Mouse (Mus musculus) MEL (cell line): ENCODE results near the gene Abhd11.

Experiments
- BHLHE40 ChIP-seq: IDR thresholded peaks from 2 replicates; pipeline ENCODE4 v1.6.1; 2012; ENCODE audit warnings: low read depth, mild to moderate bottlenecking, inconsistent platforms, low read length, improper control_type of control experiment, borderline replicate concordance
- CHD1 ChIP-seq: IDR thresholded peaks from 2 replicates; pipeline ENCODE4 v1.6.1; 2012; ENCODE audit warnings: low read depth, mild to moderate bottlenecking, inconsistent platforms, low read length, improper control_type of control experiment
- CTCF ChIP-seq, 3 experiments: IDR thresholded peaks in 2 of 3; conservative IDR thresholded peaks in 1 of 3; 2 replicates each; pipeline ENCODE4 v1.5.1; 2011 to 2012; ENCODE audit warnings: low read length in 3 of 3, low read depth in 2 of 3, mild to moderate bottlenecking in 2 of 3, improper control_type of control experiment in 1 of 3, inconsistent platforms in 1 of 3, mixed read lengths in 1 of 3, moderate library complexity in 1 of 3; ENCODE audit not compliant: control insufficient read depth in 1 of 3, insufficient read depth in 1 of 3, poor library complexity in 1 of 3, severe bottlenecking in 1 of 3
- KAT2A ChIP-seq: conservative IDR thresholded peaks from 2 replicates; pipeline ENCODE4 v1.6.1; 2012; ENCODE audit warnings: low read depth, low read length, improper control_type of control experiment, inconsistent platforms
- MAFK ChIP-seq: IDR thresholded peaks from 2 replicates; pipeline ENCODE4 v1.6.1; 2011; ENCODE audit warnings: low read depth, mild to moderate bottlenecking, low read length, improper control_type of control experiment, borderline replicate concordance
- MXI1 ChIP-seq: IDR thresholded peaks from 2 replicates; pipeline ENCODE4 v1.6.1; 2011; ENCODE audit warnings: mild to moderate bottlenecking, low read depth, low read length, improper control_type of control experiment
- NELFE ChIP-seq: IDR thresholded peaks from 2 replicates; pipeline ENCODE4 v1.6.1; 2011; ENCODE audit warnings: low read depth, low read length, improper control_type of control experiment
- POLR2A ChIP-seq, 2 experiments: IDR thresholded peaks; 2 replicates each; pipeline ENCODE4 v1.6.1; 2011 to 2012; ENCODE audit warnings: low read length in 2 of 2, mild to moderate bottlenecking in 2 of 2, control low read depth in 1 of 2, improper control_type of control experiment in 1 of 2, low read depth in 1 of 2, moderate library complexity in 1 of 2; ENCODE audit not compliant: control insufficient read depth in 1 of 2, insufficient read depth in 1 of 2, poor library complexity in 1 of 2
- SMC3 ChIP-seq: IDR thresholded peaks from 2 replicates; pipeline ENCODE4 v1.6.1; 2011; ENCODE audit warnings: low read depth, low read length, improper control_type of control experiment
- USF1 ChIP-seq: IDR thresholded peaks from 2 replicates; pipeline ENCODE4 v1.6.1; 2014; ENCODE audit warnings: low read depth, mild to moderate bottlenecking, inconsistent platforms, low read length, improper control_type of control experiment, moderate library complexity
- USF2 ChIP-seq, 2 experiments: IDR thresholded peaks; 2 replicates each; pipeline ENCODE4 v1.6.1; 2011 to 2012; ENCODE audit warnings: improper control_type of control experiment in 2 of 2, low read length in 2 of 2, borderline replicate concordance in 1 of 2, inconsistent platforms in 1 of 2, low read depth in 1 of 2, mild to moderate bottlenecking in 1 of 2; ENCODE audit not compliant: insufficient read depth in 1 of 2
- ZC3H11A ChIP-seq: IDR thresholded peaks from 2 replicates; pipeline ENCODE4 v1.6.1; 2012; ENCODE audit warnings: low read depth, mild to moderate bottlenecking, inconsistent platforms, low read length, improper control_type of control experiment
- ZNF384 ChIP-seq: IDR thresholded peaks from 2 replicates; pipeline ENCODE4 v1.6.1; 2012; ENCODE audit warnings: low read depth, mild to moderate bottlenecking, inconsistent platforms, low read length, improper control_type of control experiment

GRCm38 (mm10) chr5:135044575-135044974 is 35.6 kb downstream of the Abhd11 start:
- TF ChIP-seq CTCF (IDR thresholded peaks at IDR 0.05 in 2 of 3, conservative IDR thresholded peaks at IDR 0.05 in 1 of 3; ENCODE audit: control insufficient read depth in 1 of 3, insufficient read depth in 1 of 3, low read depth in 2 of 3, low read length in 3 of 3, poor library complexity in 1 of 3, severe bottlenecking in 1 of 3) = no peak
- TF ChIP-seq BHLHE40 = no peak
- TF ChIP-seq USF1 = no peak
- no peak for TF ChIP-seq MXI1
- TF ChIP-seq KAT2A = no peak
- TF ChIP-seq POLR2A (IDR thresholded peaks at IDR 0.05; ENCODE audit: control insufficient read depth in 1 of 2, insufficient read depth in 1 of 2, low read depth in 1 of 2, low read length in 2 of 2, poor library complexity in 1 of 2) = no peak
- no peak for TF ChIP-seq USF2 (IDR thresholded peaks at IDR 0.05; ENCODE audit: borderline replicate concordance in 1 of 2, insufficient read depth in 1 of 2, low read depth in 1 of 2, low read length in 2 of 2)
- no peak for TF ChIP-seq MAFK
- TF ChIP-seq ZNF384 = no peak
- TF ChIP-seq CHD1 = no peak
- TF ChIP-seq SMC3 = no peak
- no peak for TF ChIP-seq NELFE
- TF ChIP-seq ZC3H11A = no peak
